Mouse (Mus musculus) heart, embryonic 15.5 days (tissue): Measurements from ENCODE around the gene Myo15b. TPM values are rescaled to one million over a fixed set of nuclear protein-coding genes. Genes with fewer than 3 reads are reported as not detected.

Source experiments
- ATAC-seq: fragments of 200-750 bp; cut with Nextera tagmentation; replicated peaks from 2 replicates; pipeline ENCODE4 v1.8.0; 2017; ENCODE audit warnings: low read depth, moderate TSS enrichment; ENCODE audit not compliant: insufficient number of reproducible peaks, insufficient read depth, low FRiP score
- H3K27ac ChIP-seq: fragments of 300-500 bp; sonication (generic); 2 replicates; pipeline ENCODE4 v1.5.1; 2015; ENCODE audit warnings: mild to moderate bottlenecking, inconsistent platforms
- H3K27me3 ChIP-seq: fragments of 300-500 bp; sonication (generic); 2 replicates; pipeline ENCODE4 v1.6.1; 2015; ENCODE audit warnings: inconsistent platforms
- H3K36me3 ChIP-seq: fragments of 300-500 bp; sonication (generic); 2 replicates; pipeline ENCODE4 v1.6.1; 2015; ENCODE audit warnings: mild to moderate bottlenecking, inconsistent platforms
- H3K4me1 ChIP-seq: fragments of 300-500 bp; sonication (generic); replicated peaks from 2 replicates; pipeline ENCODE4 v1.6.1; 2015; ENCODE audit warnings: inconsistent platforms
- H3K4me2 ChIP-seq: fragments of 300-500 bp; sonication (generic); 2 replicates; pipeline ENCODE4 v1.6.1; 2015; ENCODE audit warnings: inconsistent platforms, mild to moderate bottlenecking, moderate library complexity
- H3K4me3 ChIP-seq: fragments of 300-500 bp; sonication (generic); 2 replicates; pipeline ENCODE4 v1.5.1; 2015; ENCODE audit warnings: mild to moderate bottlenecking, inconsistent platforms
- H3K9ac ChIP-seq: fragments of 300-500 bp; sonication (generic); 2 replicates; pipeline ENCODE4 v1.6.1; 2015; ENCODE audit warnings: mild to moderate bottlenecking, inconsistent platforms
- H3K9me3 ChIP-seq: fragments of 300-500 bp; sonication (generic); replicated peaks from 2 replicates; pipeline ENCODE4 v1.6.1; 2016; ENCODE audit warnings: inconsistent platforms
- WGBS: fragments of 180-500 bp; shearing (Covaris S2); methylation state at CpG from one replicate; pipeline ENCODE4 v1.1.7; 2015; ENCODE audit warnings: mixed read lengths; 5-methylcytosine and 5-hydroxymethylcytosine counted together
- polyA plus RNA-seq: library from polyadenylated mRNA; unstranded; fragments of >200 nt; fragmentation: Nextera tagmentation; extraction: Ambion mirVana; gene quantifications from 2 replicates; pipeline ENCODE4 v1.2.1, GENCODE M21; 2015

Gene Myo15b
- polyA plus RNA-seq, 1 experiment from 2014 or later = 0.16 TPM

DNA sequence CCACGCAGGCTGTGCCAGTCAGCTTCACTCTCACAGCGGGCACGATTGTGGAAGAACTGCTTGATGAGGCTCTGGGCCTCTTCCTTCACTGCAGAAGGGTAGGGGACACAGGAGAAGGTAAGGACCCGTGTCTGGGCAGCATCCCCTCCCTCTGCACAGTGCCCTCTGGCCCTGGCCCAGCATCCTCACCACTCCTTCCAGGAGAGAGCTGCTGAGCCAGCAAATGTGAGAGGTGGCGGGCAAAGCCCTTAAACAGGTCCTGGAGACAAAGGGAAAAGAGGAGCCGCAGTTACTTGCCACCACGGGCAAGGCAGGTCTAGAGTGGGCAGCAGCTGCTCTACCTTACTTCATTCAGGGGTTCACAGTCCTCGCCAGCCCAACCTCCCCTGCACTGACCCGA, 34.9 kb downstream of the Myo15b start:
- 85% methylated on average over 9 of the region's 9 CpGs for WGBS
- ATAC-seq = no peak

DNA sequence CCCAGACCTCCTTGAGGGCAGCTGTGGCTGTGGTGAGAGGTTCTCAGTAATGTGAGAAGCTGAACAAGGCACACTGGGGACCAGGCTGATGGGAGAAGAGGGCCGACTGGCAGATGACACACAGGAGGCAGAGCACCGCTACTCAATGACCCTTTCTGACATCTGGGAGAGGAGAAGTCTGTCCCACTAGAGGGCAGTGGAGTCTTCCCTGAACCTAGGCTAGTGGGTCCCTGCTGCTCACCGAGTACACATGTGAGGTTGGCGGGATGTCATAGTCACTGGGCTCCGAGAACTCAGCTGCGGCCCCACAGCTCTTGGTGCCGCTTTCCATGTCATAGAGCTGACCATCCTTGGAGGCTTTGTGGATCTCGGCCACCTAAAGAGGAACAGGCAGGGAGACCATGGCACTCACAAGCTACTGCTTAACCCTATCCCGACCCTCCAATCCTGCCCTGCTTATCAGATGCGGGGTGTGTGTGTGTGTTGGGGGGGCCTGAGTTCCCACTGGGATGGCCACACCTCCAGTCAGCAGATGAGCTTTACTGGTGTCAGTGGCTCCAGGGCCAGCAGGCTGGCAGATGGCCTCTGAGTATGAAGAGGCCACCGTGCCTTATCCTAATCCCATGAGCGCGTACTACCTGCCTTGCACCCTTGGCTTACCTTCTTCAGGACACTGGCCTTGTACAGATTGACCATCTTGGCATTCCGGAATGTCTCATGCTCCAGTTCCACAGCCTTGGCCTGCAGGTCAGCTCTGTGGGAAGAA, 36.7 kb downstream of the Myo15b start:
- no peak for ATAC-seq
- WGBS = 59% methylated on average over 14 of the region's 14 CpGs
- no peaks in the 10 kb centered on the region for H3K27me3 ChIP-seq
- H3K9ac ChIP-seq = no peak overlapping the region
- no peak overlapping the region for H3K4me2 ChIP-seq
- H3K9me3 ChIP-seq = no peaks in the 10 kb centered on the region
- peaks cover 19% of the 10 kb centered on the region for H3K4me1 ChIP-seq
- peaks cover 12% of the 10 kb centered on the region for H3K36me3 ChIP-seq
- no peak overlapping the region for H3K4me3 ChIP-seq
- H3K27ac ChIP-seq = no peak overlapping the region

More for the DNA sequence above, 34.9 kb downstream of the Myo15b start:
- Histone ChIP-seq H3K4me3 (no peak overlapping the region), H3K27ac (no peak overlapping the region), H3K9ac (no peak overlapping the region), H3K27me3 (no peaks in the 10 kb centered on the region), H3K9me3 (no peaks in the 10 kb centered on the region), H3K36me3 (peaks cover 12% of the 10 kb centered on the region), H3K4me1 (0 out of 2 replicates have a peak, but pooled peaks cover 2% of the 10 kb centered on the region), H3K4me2 (no peak overlapping the region)

- no peak for ATAC-seq
- no peak overlapping the region for H3K4me2 ChIP-seq
- H3K9me3 ChIP-seq = no peaks in the 10 kb centered on the region
- 71% methylated on average over 7 of the region's 7 CpGs for WGBS
- no peaks in the 10 kb centered on the region for H3K27me3 ChIP-seq
- H3K9ac ChIP-seq = no peak overlapping the region
- peaks cover 10% of the 10 kb centered on the region for H3K36me3 ChIP-seq
- H3K27ac ChIP-seq = peak overlapping the region; percentile 99
- no peak overlapping the region for H3K4me3 ChIP-seq
- peaks cover 53% of the 10 kb centered on the region for H3K4me1 ChIP-seq
Observed at GRCm38 (mm10) chr11:115898446-115898845, 40.2 kb downstream of the Myo15b start.

DNA sequence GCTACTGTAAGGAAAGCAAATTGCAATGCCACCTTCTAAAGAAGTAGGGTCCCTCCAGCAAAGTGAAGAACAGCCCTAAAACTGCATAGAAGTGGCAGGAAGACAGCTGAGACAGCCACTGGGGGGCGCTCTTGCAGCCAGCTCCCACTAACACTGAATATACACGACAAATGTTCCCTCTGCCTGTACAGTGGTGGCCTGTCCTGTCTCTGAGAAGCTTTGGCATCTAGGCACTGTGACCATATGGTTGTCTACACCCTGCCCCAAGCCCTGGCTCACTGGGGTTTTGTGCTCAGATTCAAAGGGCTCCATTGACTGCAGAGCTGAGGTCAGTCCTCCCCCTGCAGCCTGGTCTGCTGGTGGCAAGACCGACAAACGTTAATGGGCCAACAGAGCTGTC, 40.7 kb downstream of the Myo15b start:
- H3K9me3 ChIP-seq = no peaks in the 10 kb centered on the region
- no peak for ATAC-seq
- H3K4me1 ChIP-seq = peaks cover 58% of the 10 kb centered on the region
- peaks cover 5% of the 10 kb centered on the region for H3K36me3 ChIP-seq
- peak overlapping the region; percentile 99 for H3K27ac ChIP-seq
- H3K4me3 ChIP-seq = no peak overlapping the region
- no peak overlapping the region for H3K4me2 ChIP-seq
- no peak overlapping the region; the same call in 1 of the 2 replicates for H3K9ac ChIP-seq
- 20% methylated on average over 4 of the region's 4 CpGs for WGBS
- H3K27me3 ChIP-seq = no peaks in the 10 kb centered on the region

- ATAC-seq = peak; percentile 56
- whole genome bisulfite sequencing = 21% methylated on average over 16 of the region's 16 CpGs
- Histone ChIP-seq H3K4me3 (peak within 1 kb of the TSS; percentile 54), H3K36me3 (peaks cover 4% of the 10 kb centered on the region), H3K9ac (peak within 1 kb of the TSS; percentile 63), H3K27ac (peak within 1 kb of the TSS; percentile 99), H3K4me1 (peaks cover 66% of the 10 kb centered on the region), H3K4me2 (peak within 1 kb of the TSS; percentile 73), H3K27me3 (no peaks in the 10 kb centered on the region), H3K9me3 (no peaks in the 10 kb centered on the region)
Observed at GRCm38 (mm10) chr11:115899486-115900266, 41.5 kb downstream of the Myo15b start, which contains the start of gene Smim5. Gene Smim5, plus strand, starts transcription at chr11:115899966.

GRCm38 (mm10) chr11:115900561-115901337, 42.5 kb downstream of the Myo15b start:
- Histone ChIP-seq H3K9ac (peak overlapping the region; percentile 63), H3K27me3 (no peaks in the 10 kb centered on the region), H3K4me1 (peaks cover 74% of the 10 kb centered on the region), H3K27ac (peak overlapping the region; percentile 99), H3K4me2 (peak overlapping the region; percentile 73), H3K4me3 (peak overlapping the region; percentile 54), H3K36me3 (peaks cover 4% of the 10 kb centered on the region; the same call in 1 of the 2 replicates), H3K9me3 (no peaks in the 10 kb centered on the region)
- WGBS = 44% methylated on average over 8 of the region's 8 CpGs
- no peak for ATAC-seq

DNA sequence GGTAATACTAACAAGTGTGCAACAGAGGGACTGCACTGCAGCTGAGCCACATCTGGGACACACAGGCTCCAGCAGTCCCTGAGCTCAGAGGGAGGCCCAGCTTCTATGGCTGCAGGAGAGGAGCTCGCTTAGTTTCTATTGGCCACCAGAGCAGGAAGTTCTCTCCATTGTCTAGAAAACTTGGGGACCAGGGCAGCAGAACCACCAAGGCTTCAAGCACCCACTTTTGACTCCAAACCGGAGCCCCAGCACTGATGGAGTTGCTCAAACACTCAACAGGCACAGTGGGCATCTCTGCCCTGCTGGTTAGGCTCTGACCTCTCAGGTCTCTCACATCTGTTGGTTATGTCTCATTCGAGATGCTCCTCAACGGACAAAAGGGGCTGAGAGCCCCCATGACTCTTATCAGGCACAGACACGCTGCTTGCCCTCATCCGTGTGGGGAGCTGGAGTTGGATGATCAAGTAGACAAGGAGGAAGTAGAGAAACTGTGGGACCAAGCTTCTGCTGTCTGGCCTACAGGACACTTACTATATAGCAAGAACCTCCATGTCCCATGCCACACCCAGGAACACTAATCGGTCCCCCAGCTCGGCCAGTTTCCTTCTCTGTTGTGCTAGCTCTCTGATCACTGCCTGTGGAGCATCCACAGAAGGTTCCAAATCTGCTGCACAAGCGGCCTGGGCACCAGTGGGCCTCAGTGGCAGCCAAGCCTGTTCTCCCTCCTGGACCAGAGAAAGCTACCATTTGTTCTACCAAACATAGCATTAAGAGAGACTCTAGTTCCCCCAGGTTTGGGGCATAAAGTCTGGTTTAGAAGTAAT, 43.3 kb downstream of the Myo15b start:
- Histone ChIP-seq H3K27me3 (no peaks in the 10 kb centered on the region), H3K36me3 (peaks cover 10% of the 10 kb centered on the region; the same call in 1 of the 2 replicates), H3K9ac (peak overlapping the region; percentile 63), H3K9me3 (no peaks in the 10 kb centered on the region), H3K4me1 (peaks cover 80% of the 10 kb centered on the region), H3K27ac (peak overlapping the region; percentile 99), H3K4me2 (peak overlapping the region; percentile 73), H3K4me3 (peak overlapping the region; percentile 54)
- WGBS = 63% methylated on average over 9 of the region's 9 CpGs
- ATAC-seq = no peak

DNA sequence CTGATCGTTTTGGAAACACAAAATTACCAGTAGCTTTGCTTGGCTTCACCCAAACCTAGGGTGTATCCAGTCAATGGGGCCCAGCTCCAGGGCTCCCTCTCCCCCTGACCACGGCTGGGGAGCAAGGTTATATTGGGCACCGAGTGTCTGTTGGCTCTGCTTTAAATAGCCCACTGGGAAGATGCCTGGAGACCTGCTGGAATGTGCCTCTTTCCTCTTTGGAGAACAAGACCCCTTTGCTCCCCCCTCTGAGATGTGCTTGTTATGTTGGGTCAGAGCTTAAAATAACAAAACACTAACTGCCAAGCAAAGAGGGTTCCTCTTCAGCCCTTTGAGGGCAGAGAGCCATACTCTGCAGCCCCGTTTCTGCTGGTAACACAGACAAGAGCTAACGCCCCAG, 44.0 kb downstream of the Myo15b start:
- H3K4me3 ChIP-seq = peak overlapping the region; percentile 54
- peak overlapping the region; percentile 63 for H3K9ac ChIP-seq
- H3K27me3 ChIP-seq = no peaks in the 10 kb centered on the region
- peak overlapping the region; percentile 73 for H3K4me2 ChIP-seq
- 21% methylated on average over 5 of the region's 5 CpGs for WGBS
- H3K9me3 ChIP-seq = no peaks in the 10 kb centered on the region
- peaks cover 10% of the 10 kb centered on the region; the same call in 1 of the 2 replicates for H3K36me3 ChIP-seq
- peak overlapping the region; percentile 99 for H3K27ac ChIP-seq
- peak; percentile 68 for ATAC-seq
- peaks cover 80% of the 10 kb centered on the region for H3K4me1 ChIP-seq

GRCm38 (mm10) chr11:115902831-115903230, 44.6 kb downstream of the Myo15b start:
- Histone ChIP-seq H3K27me3 (no peaks in the 10 kb centered on the region), H3K4me1 (peaks cover 80% of the 10 kb centered on the region), H3K27ac (peak overlapping the region; percentile 99), H3K9ac (peak overlapping the region; percentile 63), H3K36me3 (peaks cover 10% of the 10 kb centered on the region; the same call in 1 of the 2 replicates), H3K4me3 (peak overlapping the region; percentile 54; the same call in 1 of the 2 replicates), H3K9me3 (no peaks in the 10 kb centered on the region), H3K4me2 (peak overlapping the region; percentile 73)
- ATAC-seq = no peak
- 26% methylated on average over 1 of the region's 1 CpGs for WGBS
